Mouse (Mus musculus): Measurements from ENCODE around the gene Smox.

The Smox gene

DNA sequence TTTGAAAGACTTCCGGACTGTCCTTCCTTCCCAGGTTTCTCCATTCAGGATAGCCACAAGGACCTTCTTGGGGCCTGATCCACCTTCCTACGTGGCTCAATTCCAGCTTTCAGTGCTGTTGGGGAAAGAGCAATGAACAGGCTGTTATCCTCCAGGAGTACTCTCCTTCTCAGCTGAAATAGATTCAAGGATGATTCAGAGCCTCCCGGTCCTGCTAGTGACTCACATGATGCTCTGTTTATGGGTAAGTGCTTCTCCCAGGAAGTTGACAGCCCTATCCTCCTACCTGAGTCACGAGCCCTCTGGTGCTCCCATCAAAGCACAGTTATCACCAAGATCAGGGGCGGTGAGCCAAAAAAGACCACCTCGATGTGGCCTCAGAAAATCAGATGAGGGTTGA lies 7.1 kb upstream of the Smox start:
- DNase-seq (ENCODE audit: low read depth, low spot score), result no peak

DNA sequence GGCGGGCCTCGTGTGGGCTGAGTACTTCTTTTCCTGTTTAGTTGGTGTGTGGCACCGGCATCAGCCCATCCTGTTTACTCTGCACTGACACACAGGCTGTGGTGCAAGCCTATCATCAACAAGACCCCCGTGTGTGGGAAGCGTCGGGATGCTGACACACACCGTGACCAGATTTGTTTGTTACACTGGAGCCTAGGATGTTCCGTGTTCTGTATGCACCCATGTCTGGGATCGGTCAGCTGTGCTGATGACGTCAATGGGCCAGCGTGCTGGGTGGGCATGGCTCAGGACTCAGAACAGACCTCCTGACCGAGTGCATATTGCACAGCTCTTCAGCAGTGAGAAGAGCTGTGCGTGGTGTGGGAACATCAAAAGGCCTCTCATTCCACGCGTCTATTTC lies 6.2 kb upstream of the Smox start:
- no peak for DNase-seq (ENCODE audit: low read depth, low spot score)

DNA sequence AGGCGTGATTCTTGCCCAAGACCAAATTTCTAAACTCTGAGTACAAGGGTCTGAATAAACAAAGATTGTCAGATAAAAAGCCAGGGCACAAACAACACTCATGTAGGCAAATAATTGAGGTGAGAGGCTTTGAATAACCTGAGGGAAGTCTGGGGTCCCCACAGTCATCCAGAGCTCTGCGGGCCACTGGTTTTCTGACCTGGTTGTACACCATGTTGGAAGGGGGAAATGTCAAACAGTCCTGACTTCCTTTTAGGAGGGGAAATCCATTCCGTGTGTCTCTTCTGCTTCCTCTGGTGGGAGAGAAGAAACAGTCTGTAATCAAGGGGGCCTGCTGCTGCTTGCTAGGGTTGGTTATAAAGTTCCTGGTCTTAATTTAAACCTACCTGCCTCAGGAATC lies 5.2 kb upstream of the Smox start:
- no peak for DNase-seq (ENCODE audit: low read depth, low spot score)

DNA sequence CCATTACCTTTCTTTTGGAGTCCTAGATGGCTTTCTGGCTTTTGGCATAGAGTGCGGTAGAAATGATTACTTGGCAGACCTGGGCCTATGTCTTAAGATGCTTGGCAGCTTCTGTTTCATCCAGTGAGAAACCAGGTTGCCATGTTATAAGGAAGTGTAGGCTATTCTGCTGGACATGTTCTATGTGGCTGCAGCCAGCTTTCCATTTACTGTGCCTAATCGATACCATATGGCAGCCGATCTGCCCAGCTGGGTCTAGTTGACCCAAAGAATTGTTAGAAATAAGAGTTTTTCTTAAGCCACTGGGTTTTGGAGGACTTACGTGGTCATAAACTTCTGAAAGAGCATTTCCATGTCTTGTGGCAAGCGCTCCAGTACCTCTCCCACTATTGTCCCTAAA lies 4.0 kb upstream of the Smox start:
- DNase-seq (ENCODE audit: low read depth, low spot score), result no peak

DNA sequence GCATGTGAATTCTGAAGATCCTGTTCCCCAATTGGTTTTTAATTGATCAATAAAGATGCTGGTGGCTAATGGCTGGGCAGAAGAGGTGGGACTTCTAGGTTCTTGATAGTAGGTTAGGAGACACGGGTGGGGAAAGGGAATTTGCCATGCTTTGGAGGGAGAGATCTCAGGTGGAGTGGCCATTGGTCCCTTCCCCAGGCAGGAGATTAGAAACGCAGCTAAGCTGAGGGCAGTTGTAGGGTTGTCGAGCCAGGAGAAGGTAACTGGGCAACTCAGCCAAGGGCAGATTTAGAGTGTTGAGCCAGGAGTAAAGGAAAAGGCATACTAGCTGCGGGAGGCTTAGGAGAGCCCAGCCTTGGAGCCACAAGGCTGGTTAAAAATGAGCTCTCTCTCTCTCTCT lies 3.0 kb upstream of the Smox start:
- DNase-seq (ENCODE audit: low read depth, low spot score), result no peak

DNA sequence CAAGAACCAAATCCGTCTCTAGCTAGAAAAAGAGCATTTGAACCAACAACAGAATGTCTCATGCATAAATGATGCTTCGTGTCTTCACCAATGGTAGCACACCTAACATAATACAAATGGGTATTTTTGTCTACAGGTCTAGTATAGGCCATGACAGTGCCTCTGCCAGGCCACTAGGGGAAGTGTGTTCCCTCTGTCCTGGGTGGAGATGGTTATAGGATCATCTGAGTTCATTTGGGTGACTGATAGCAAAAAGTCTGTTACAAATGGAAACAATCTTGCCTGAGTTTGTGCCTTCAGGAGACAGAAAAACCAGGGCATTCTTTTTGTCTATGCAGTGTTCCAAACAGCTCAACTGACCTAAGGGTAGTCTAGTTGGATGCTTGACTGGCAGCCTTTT lies 2.4 kb upstream of the Smox start:
- DNase-seq (ENCODE audit: low read depth, low spot score), result no peak

DNA sequence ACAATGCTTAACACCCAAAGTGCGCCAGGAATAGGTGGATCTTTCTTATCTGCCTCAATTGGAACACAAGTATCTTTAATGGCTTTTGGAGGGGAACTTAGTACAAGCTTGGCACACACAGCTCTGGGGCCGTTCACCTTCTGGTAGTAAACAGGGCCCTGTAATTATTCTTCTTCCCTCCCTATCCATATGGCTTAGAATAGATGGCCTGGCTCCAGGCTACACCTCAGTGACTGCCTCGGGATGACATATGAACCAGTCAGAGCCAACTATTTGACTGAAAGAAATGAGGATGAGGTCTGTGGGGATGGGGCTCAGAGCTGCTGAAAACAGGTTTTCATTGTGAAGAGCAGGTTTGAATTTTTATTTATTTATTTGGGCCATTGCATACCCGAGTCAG lies 1.7 kb upstream of the Smox start:
- no peak for DNase-seq (ENCODE audit: low read depth, low spot score)

DNA sequence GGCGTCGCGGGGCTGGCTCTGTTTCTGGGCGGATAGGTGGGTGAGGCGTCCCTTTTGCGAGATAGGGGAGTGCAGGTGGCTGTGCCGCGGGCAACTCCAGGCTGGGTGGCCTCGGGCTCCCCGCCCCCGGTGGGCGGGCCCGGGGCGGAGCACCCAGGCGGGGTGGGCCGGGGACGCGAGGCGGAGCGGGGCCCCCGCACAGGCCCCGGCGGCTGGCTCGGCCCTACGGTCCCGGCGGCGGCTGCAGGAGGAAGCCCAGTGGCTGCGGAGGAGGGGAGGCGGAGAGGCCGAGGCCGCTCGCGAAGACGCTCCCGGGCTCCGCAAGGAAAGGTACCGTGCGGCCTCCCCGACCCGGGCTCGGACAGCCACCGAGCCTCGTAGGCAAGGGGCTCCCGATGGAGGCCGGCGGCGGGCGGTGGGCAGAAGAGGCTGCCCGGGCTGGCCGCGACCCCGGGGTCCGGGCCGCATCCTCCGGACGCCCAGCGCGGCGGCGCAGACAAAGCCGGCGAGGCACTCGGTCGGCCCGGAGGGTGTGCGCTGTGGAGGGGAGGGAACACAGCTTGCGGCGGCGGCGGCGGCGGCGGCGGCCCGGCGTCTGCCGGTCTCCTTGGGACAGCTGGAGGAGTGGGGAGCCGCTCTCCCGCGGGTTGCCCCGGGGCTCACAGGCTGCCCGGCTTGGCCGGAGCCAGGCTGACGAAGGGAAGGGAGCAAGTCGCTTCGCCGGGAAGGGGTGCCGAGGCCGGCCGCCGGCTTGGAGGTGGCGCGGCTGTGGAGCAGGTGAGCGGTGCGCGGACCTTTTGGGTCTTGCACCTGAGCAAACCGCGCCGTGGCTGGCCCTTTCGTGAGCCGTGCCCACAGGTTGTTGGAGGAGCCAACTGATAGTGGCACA lies 655 bp downstream of the Smox start:
- DNase-seq (ENCODE audit: low read depth, low spot score), result no peak

DNA sequence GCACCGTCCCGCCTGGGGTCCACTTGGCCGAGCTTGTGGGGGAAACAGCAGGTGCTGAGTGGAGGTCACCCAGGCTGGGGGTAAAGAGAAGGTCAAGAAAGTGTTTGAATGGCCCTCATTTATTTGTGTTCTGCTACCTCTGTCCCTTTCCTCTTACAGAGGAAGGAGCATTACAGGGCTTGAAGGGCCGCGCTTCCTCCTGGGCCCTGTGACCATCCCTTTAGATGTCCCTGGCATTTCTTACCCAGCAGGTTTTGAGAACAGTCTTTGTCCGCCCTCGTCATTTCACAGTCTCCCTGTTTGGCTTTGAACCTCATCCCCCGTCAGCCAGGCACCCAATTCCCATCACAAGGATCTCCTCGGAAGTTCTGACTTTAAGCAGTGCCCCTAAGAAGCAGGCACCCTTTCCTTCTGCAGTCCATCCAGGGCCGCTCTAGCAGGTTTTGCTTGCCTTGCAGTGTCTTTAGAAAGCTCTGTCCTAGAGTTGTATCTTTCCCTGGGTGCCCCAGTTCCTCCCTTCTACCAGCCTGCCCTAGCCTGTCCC lies 1.4 kb downstream of the Smox start:
- DNase-seq (ENCODE audit: low read depth, low spot score), result no peak

DNA sequence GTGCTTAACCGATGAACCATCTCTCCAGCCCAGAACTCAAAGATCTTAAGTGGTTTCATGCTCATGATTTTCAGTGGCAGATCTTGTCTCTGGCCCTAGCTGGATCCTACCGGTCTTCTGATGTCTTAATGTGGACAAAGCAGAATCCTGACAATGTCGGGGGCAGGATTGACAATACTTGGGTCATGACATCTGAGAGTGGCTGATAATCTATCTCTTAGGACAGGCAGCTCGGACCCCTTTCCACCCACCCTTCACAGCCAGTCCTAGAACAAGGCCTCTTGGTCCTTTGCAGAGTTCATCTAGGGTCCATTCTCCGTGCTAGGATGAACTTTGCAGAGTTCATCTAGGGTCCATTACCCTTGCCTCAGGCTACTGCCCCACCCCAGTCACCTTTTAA lies 2.1 kb downstream of the Smox start:
- no peak for DNase-seq (ENCODE audit: low read depth, low spot score)

DNA sequence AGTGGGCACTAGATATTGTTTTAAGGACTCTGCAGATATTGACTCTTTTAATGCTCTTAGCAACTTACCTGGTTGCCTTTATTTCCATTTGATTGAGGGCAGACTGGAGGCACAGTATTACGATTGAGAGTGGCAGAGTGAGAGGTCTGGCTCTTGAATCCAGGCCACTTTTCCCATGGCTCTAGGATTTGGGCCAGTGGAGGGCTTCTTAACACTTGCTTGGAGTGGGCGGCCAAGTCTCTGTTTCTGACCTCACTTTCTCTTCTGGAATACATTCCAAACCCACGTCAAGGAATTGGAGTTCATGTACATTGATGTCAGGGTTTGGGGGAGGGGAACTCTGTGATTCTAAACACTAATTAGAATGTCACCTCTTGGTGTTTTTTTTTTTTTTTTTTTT lies 4.0 kb downstream of the Smox start:
- no peak for DNase-seq (ENCODE audit: low read depth, low spot score)

DNA sequence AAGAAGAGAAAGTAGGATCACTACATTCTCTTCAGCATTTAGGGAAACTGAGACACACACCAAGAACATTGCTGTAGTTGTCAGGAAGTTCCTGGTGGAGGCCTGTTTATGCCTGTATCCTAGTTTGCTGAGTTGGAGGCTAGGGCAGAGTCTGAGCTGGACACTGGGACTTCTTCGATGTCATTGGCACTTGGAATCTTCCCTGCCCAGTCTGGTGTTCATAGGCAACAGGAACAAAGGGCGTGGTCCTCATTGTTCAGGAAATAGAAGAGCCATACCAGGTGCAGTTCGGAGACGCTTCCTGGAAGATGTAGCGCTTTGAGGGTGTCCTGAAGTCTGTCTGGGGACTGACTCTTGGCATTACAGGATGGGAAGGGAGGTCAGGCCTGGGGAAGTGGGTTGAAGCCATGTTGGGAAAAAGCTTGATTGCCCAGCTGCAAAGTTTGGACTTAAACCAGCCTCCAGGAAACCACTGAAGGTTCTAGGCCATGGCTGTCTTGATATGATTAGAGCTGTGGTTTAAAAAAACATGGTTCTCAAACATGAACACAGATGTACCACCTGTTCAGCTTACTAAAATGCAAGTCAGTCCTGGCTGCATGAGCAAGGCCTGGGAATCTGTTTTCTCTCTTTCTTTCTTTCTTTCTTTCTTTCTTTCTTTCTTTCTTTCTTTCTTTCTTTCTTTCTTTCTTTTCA lies 5.0 kb downstream of the Smox start:
- DNase-seq (ENCODE audit: low read depth, low spot score), result no peak

DNA sequence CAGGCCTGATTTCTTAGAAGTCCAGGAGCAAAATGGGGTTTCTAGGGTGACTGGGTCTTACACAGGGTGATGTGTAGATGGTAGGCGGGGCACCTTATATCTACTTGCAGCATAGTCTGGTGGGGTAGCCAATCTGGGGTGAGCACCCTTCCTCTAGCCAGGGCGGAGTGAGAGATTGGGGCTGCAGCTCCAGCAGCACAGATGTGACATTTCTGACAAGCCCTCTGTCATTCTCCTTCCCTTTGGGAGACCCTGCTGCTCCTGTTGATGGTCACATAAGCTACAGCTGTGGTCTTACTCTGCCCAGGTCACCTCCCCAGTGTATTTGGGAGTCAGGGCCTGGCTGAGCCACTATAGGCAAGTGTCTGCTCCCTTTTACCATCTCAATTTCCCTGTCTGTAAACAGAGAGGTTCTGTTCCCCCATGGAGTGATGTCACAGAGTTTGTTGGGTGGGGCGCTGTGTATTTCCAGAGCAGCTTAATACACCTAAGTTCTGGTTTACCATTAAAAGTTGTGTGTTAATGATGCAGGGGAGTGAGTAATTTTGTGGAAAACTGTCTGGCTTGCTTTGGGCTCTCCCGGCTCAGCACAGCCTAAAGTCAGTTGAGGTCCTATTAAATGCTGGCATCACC lies 6.0 kb downstream of the Smox start:
- no peak for DNase-seq (ENCODE audit: low read depth, low spot score)

DNA sequence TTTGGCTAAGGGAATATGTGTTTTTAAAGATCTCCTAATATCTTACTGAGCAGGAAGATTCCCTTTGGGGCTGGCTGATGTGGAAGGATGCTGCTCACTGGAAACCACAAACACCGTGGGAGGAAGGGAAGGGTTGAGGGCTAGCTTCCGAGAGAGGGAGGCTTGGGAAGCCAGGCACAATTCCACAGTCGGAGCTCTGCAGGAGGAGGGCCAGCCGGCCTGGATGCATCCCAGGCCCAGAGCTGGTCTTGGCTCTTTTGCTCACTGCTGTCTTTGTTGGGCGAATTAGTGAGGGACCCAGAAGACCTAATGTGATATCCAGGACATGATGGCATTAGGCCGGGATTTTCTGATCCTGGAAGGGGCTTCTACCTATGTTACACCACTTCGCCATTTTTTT lies 6.9 kb downstream of the Smox start:
- DNase-seq (ENCODE audit: low read depth, low spot score), result no peak

DNA sequence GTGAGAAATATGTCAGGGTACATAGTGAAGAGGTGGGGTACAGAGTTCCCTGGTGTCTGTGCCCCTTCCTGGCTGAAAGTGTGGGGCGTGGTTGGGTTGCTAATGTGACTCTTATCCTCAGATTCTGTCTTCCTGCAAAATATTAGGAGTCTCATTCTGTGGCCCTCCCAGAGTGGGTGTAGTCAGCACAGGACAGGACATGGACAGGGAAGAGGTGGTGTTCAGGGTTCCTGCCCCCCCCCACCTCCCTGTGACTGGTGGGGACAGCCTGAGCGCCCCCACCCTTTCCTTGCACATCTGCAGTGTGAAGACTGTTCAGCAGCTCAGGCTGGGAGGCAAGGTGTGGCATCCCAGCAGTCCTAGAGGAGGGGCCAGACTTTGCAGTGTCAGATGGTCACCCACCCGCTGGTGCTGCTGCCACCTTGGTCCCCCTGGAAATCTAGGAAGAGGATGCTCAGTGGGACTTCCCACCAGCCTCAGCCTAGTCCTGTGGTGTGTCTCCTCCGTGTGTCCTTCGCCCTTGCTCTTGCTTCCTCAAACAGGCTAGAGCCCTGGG lies 8.1 kb downstream of the Smox start:
- no peak for DNase-seq (ENCODE audit: low read depth, low spot score)

DNA sequence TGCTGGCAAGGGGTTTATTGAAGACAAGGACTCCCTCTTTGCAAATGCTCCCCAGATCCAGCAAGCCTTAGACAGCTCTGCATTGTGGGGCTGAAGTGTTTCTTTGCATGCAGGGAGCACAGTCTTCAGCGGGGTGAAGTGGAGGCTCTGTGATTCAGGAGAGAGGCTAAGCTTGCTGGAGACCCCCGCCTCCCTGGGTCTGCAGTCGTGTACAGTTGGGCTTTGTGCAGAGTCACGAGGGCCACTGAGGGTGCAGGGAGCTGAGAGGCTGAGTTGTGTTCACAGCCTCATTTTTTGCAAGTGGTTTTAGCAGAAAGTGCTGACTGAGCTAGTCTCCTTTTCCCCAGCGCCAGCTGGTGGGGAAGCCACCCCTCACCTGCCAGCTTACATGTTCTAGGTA lies 10.6 kb downstream of the Smox start:
- DNase-seq (ENCODE audit: low read depth, low spot score), result no peak

DNA sequence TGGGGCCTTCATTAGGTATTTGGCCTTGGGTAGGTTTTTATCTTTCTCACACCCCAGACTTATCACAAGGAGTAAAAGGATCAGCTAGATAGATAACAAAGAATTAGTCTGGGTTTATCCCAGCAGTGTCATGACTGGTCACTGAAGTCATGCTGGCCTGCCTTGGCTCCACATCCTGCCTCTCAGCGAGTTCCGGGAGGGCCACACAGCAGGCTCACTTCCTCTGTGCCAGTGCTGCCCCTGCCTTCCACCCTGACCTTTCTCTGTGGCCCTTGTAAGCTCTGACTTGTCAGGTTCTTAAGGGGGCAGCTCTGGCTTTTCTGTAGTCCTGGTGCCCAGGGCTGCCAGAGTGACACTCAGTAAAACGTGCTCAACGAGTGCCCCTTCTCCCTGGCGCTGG lies 11.3 kb downstream of the Smox start:
- DNase-seq (ENCODE audit: low read depth, low spot score), result no peak

DNA sequence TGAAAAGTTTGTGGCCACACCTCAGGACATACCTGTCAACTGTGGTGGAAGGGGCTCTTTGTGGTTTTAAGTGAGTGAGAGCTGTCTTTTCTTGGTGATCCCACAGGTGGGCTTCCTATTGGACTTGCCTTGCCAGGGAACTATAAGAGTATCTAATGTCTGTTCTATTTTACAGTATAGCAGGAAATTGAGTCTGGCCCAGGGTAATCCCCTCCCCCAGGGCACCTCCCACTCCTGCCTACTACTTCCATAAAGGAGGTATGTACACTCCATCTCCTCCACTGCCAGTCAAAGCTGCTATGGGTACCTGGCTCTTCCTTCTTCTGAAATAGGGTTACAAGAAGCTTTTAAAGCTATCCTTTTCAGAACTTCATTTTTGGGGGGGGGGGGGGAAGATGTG lies 14.1 kb downstream of the Smox start:
- DNase-seq (ENCODE audit: low read depth, low spot score), result no peak

DNA sequence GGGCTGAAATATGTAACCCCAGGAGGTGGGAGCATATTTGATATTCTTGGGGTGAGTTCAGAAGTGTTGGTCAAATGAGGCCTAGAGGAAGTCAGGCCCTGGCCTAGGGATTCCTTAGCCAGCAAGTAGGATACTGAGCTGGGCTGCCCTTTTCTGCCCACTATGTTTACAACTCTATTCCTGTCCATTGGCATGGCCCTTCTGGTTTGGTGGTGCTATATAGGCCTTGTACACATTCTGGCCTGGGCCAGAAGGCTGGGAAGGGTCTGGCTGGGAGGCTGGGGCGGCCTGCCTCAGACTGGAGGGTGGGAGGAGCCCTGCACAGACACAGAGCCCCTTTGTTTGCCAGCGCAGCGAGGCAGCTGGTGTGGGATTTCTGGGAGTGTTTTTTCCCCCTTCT lies 15.1 kb downstream of the Smox start:
- no peak for DNase-seq (ENCODE audit: low read depth, low spot score)

DNA sequence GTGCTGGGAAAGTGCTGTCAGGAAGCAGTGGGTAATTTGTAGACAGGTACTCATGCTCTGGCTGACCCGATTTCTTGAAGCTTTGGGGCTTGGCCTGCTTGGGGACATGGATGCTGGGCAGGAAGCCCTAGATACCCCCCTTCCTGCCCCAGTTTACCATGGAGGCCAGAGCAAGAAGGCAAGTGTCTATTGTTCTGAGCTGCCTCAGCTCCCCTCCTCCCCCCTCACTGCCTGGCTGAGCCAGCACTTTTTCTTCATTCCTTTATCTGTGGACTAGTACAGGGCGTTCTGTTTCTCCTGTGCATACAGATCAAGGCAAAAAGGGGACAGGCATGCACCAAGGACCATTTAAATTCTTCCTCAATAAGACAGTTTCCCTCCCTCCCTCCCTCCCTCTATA lies 17.2 kb downstream of the Smox start:
- no peak for DNase-seq (ENCODE audit: low read depth, low spot score)

DNA sequence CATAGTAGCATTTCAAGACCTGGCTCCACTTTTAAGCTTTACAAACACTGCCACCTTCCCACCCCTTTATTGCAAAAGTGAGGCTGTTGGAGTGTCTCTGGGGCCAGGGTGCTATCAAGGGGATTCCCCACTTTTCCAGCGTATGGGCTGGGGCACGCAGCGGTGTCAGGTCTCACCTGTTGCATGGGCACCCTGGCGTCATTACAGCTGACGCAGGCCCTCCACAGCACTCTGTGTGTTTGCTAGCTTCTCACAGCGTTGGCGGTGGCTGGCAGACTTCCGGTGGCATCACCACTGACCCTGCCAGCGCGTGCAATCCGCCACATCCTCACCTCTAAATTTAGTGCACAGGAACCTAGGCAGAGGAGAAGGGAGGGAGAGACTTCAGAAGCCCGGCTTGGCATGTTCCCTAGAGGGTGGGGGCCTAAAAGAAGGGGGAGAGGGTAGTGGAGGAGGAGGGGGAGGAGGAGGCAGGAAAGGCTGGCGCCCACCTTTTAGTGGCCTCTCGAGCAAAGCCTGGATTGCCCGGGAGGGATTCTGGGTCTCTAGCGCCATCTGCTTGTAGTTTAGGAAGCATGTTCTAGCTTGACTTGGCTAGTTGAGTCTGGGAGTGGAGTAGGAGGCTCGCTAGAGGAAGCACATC lies 18.5 kb downstream of the Smox start:
- DNase-seq (ENCODE audit: low read depth, low spot score), result no peak

DNA sequence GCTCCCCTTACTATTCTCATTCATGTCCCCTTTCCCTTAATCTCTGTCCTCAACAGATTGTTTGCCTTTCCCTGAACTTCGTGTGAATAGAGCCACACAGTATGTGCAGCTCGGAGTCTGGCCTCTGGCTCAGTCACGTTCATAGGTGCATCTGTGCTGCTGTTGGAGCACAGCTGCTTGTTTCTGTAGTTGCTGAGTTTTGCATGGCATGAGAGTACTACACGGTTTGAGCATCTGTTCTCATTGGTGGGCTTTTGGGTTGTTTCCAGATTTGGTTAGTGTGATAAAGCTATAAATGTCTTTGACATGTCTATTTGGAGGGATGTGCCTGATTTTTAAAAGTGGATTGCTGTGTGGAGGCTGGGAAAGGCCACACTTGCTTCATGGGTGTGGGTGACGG lies 19.2 kb downstream of the Smox start:
- no peak for DNase-seq (ENCODE audit: low read depth, low spot score)

All from retina, adult 2 months (tissue).